Mouse (Mus musculus): ENCODE data around the gene Trip13.

The Trip13 gene

DNA sequence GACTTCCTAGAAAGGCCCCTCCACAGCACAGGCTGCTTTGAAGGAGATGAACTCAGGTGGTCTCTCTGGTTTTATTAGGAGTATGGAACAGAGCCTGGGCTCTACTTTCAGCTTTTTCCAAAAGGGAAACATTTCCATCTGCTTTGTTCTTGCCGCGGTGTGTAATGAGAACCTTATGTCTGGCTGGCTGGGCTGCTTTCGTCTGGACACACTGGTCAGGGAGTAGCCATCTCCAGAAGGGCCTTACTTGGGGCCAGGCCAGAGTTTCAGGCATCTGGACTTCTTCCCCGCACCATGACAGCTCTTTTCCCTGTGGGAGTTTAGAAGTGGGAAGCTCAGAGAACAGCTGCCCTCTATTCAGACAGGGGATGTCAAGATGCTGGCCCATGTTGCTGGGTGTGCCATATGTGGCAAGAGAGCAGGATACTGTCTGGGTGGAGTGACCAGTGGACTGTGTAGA lies 50.1 kb downstream of the Trip13 start:
- DNase-seq (ENCODE audit: low read depth, low spot score): no peak

DNA sequence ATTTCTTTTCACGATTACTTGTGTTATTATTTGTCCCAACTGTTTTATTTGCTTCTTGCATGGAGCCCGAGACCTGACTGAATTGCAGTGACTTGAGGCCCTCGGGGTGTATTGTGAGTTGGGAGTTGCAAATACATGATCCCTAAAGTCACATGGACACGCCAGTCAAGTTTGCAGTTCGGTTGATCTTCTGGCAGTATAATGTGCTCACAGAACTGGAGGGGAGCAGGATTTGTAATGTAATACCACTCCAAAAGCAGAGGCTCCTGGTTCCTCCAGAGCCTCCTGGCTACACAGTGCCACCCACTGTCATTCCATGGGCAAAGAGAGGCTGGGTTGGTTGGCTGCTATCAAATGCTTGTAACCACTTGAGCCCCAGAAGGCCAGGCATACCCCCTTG lies 51.0 kb downstream of the Trip13 start:
- DNase-seq (ENCODE audit: low read depth, low spot score): no peak

DNA sequence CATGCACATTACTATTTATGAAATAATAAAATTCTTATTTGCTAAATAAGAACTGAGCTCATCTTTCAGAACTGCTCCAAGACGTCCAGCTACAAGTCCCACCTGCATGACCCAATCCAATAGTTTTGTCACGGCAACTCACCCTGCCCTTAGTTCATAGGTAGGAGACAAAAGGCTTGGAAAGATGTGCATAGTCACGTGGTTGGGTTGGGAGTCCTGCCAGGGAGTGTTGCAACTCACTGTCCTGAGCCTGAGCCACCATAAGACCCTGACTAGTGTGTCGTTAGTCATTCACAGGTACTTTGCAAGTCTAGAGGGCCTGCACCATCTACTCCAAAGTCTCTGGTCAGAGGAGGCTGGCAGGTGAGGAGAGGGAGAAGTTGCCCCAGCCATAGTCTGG lies 51.5 kb downstream of the Trip13 start:
- no peak for DNase-seq (ENCODE audit: low read depth, low spot score)

DNA sequence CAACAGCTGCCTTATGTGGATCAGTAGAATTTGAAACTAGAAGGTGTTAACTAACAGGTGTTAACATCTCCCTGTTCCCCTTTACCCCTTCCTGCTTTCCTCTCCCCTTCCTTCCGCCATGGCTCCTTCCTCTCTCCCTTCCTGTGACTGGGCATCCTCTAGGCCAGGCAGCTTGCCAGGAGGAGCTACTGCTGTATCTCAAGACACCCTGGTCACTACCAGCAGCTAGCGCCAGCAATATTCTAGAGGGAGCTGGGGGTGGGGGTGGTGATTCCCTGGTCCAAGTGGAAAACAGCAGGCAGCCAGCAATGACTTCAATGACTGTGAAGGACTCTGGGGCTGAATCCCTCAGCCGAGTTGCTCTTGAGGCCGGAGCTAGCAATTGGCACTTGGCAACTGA lies 51.9 kb downstream of the Trip13 start:
- no peak for DNase-seq (ENCODE audit: low read depth, low spot score)

DNA sequence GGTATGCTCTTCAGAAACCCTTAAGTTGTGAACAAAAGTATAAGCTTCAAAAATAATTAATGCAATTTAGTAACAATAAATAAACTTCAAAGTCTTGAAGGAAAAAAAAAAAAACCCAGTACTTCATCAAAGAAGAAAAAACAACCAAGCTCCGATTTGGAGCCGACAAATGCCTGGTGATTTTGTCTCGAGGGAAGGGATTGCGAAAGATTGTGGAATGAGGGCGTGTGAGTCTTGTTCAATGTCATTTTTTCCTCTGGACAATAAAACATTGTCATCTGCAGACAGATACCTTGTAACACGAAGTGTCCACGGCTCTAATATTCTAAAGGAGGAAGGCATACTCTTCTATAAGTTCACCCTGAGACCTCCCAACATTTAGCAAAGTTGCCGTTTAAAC lies 56.2 kb downstream of the Trip13 start:
- DNase-seq (ENCODE audit: low read depth, low spot score): no peak

DNA sequence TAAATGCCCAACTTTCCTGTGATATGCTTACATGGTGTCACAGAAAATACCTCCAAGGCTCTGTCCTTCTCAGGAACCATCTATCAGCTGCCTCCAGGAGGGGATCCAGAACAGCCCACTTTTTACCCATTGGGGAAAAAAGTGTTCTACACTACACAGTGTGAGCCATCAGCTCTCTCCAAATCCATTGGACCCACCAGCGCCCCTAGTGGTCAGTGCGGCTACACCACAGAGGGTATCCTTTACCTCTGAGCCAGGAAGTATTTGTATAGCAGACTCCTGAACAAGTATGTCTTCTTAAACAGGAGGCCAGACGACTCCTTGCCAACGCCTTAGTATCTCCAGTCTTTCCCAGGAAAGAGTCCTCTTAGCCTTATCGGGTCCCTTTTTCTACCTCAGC lies 57.8 kb downstream of the Trip13 start:
- DNase-seq (ENCODE audit: low read depth, low spot score): peak; percentile 42

DNA sequence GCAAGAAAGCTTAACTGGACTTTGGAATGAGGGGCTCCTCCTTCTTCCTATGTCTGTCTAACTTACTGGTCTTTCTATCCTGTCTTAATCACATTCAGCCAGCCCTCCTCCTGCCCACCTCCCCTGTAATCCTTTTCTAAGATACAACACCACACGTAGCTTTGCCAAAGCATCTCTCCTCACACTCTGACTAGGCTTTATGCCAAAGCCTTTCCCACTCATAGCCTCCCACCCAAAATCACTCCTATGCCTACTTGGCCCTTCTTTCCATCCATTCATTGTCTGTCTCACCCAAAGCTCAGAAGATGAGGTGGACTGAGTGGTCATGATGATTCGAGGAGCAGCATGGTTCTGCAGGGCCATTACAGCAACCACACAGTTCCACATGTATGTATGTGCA lies 65.4 kb downstream of the Trip13 start:
- no peak for DNase-seq (ENCODE audit: low read depth, low spot score)

All from ZHBTc4 (cell line).